Mouse (Mus musculus) brain, embryonic 18.5 days (tissue): ENCODE data around the gene Nisch.

Source experiments
- DNase-seq: peaks from one replicate; pipeline ENCODE4 v3.0.0-alpha.2; 2012; ENCODE audit warnings: low read depth, low spot score

Nisch gene

DNA sequence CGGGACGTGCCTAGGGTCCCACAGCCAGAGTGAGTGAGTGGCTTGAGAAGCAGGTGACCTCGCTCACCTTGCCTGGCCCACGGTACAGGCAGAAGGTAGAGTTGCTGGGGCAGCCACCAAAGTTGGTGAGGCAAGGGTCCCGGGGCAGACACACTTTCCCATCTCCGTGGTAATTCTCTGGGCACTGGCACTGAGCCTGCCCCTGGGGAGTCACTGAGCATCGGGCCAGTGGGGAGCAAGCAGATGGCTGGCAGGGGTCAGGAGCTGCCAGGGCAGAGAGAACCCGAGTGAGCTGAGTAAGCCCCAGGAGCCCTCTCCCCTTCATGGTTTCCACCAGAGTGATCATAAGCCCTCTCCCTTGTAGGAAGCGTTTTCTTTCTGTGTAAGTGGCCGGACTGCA is 55.1 kb downstream of the Nisch start:
- DNase-seq, result no peak

DNA sequence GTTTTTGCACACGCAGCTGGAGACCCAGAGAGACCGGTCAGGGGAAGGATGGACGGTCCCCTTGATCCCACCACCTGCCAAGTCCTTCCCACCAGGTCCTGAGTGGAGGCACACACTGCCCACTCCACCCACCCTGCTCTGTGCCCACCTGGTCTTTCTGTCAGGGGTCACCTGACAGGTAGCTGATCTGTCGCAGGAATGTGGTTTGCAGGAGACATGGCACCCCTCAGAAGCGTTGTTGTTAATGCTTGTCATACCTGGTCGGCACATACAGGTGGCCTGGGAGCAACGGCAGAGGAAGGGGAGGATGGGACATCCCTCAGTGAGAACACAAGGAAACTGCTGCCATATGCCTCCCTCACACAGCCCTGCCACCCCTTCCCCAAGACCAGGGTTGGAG is 55.6 kb downstream of the Nisch start:
- no peak for DNase-seq

DNA sequence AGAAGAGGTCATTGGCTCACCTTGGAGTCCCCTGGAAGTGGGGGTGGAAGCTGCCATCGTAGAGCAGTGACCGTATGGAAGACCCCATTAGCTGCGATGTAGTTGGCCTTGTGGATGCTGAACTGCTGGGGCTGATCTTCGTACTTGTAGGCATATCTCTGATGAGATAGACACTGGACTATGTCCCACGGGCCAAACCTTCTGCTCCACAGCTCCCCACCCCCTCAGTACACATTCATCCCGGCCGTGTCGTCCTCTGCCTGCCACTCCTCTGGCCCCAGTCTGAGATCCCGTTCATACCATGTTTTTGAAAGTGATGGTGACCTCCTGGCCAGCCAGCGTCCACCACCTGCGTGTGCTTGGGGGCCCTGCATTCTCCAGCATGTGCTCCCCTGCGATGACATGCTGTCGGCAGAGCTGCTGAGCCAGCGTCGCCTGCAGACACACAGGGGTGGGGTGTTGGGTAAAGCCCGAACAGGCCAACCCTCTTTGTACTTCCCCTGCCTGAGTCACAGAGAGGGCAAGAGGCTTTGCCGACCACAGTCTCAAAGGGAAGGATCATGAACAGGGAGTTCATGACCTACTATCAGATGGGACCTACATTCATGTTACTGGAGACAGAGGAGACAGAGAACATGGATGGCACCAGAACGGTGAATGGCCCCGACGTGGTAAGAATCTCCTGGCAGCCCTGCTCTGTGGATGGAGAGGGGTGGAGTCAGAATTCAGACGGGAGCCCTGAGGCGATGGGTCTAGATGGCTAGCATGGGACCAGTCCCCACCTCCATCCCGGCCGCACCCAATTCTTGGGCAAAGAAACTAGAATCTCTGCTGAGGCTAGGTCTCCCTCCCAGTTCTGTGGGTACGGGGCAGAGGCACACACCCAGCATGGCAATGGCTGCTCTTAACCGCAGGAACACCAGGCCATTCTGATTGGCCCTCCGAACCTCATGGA is 56.3 kb downstream of the Nisch start:
- DNase-seq, result no peak

DNA sequence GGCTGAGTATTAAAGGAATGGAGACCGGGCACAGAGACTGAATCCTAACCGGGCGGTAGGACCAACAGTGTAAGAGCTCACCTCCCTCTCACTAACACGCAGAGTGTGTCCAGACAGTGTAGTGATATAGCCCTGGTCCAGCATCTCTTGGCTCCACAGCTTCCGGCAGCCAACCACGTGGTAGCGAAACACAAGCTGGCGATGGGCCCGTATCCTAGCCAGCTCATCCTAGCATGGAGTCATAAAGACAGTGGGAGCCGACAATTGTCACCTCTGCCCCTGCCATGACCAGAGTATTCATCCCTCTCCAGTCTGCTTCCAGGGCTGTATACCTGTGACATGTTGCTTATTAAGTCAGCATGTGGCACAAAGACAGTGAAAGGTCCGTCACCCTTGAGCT is 71.1 kb downstream of the Nisch start:
- no peak for DNase-seq

DNA sequence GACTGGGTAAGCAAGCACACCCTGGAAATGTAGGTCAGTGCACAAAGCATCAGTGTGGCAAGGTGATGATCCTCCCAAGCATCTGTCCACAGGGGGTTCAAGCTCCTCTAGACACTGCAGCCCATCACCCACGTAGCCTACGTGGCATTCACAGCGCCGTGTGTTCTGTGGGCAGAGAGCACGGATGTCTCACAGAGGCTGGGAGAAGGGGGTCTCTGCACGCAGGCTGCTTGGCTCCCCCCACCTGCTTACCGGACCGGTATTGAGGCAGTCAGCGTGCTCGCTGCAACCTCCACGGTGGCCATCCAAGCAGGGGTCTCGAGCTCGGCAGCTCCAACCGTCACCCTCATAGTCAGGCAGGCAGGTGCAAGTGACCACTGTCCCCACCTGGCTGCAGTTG is 75.7 kb downstream of the Nisch start:
- DNase-seq, result no peak

DNA sequence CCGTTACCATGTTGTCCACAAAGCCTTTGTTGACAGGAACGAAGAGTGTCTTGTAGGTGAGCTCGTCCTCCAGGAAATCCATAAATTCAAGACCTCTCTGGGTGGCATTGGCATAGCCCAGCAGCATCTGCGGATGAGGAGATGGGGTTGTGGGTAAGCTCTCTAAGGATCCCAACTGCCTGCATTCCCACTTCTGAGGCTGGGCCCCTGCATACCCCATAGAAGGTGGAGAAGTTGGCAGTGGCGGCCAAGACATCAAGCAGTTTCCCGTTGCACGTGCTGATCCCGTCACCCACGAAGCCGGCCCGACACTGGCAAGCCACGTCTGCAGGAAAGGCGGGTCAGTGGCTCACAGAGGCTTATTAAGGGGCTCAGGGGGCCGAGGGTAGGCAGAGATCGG is 76.6 kb downstream of the Nisch start:
- no peak for DNase-seq

DNA sequence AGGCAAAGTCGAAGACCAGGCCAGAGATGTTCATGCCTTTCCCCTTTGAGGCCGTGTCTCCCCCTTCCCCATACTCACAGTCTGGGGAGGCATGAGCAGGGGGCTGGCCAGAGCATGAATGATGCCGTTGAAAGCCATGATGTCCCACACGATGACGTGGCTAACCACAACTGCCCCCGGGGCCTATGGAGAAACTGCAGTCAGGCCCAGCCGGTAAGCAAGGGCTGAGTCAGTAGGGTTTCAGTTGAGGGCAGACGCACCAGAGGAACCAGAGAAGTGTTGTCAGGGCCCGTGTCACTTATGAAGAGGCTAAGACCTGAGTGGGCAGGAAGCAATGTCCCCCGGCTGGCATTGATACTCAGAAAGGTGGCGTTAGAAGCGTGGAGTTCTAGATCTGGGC is 77.1 kb downstream of the Nisch start:
- no peak for DNase-seq

DNA sequence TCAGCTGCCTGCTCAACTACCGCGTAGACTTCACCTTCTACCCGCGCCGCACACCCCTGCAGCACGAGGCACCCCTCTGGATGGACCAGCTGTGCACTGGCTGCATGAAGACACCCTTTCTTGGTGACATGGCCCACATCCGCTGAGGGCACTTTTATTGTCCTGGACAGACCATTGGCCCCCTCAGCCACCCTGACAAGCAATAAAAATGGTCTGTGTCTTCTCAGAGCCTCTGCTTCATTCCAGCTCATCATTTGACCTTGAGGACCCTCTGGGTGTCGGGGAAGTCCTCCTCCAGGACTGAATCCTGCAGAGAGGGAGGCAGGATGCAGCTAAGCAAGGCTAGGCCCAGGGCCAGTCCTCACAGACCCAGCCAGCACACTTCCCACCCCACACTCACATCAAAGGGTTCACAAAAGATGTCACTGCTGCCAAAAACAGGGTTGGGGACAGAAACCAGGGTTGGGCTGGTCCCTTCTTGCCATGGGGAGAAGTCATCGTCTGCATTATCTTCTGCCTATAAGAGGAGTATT is 77.8 kb downstream of the Nisch start:
- DNase-seq, result no peak

DNA sequence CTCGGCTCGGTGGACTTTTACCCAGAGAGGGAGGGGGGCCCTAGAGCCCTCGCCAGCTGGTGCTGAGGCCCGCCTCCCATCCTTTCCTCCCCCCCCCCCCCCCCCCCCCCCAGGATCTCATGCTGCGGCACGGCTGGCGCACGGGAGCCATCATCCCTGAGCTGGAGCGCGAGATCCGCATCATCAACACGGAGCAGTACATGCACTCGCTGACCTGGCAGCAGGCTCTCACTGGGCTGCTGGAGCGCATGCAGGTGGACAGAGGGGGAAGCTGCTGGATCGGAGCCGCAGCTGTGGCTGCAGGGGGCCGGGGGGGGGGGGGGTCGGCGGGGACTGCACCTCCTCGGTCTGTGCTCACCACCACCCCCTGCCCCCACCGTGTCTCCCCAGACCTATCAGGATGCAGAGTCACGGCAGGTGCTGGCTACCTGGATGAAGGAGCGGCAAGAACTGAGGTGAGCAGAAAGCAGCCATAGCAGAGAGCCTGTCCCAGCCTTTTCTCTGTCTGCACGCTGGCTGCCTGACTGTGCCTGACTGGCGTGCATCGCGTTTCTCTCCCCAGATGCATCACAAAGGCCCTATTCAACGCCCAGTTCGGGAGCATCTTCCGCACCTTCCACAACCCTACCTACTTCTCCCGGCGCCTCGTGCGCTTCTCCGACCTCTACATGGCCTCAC is 78.4 kb downstream of the Nisch start:
- DNase-seq, result no peak

DNA sequence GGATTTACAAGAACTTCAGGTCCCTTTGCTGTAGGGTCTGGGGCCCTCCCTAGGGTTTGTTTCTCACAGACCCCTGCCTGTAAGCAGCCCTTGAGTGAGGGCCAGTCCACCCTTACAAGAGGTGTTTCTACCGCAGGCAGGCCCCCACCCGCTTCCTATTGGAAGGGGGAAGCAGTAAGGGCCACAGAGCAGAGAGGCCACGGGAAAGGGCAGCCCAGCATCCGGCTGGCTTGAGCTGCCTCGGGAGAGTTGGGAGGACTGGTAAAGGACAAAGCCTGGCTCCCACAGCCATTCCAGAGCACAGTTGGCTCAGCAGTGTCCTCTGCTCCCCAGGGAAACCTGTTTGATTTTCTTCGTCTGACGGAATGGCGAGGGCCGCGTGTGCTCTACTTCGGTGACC is 79.0 kb downstream of the Nisch start:
- DNase-seq, result no peak

DNA sequence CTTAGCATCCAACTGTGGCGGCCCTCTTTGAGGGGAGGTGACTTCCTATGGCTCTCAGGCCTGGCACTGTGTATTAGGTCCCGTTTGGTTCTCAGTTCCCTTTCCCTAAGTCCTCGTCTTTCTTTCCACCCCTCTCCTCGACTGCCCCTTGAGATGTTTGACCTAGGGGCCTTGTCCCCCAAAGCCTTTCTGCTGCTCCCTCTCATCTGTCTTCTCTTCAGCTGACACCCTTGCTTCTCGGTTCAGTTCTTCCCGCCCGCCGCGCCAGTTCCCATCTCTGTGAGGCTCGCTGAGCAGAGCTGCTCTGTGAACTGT is 79.5 kb downstream of the Nisch start:
- no peak for DNase-seq

DNA sequence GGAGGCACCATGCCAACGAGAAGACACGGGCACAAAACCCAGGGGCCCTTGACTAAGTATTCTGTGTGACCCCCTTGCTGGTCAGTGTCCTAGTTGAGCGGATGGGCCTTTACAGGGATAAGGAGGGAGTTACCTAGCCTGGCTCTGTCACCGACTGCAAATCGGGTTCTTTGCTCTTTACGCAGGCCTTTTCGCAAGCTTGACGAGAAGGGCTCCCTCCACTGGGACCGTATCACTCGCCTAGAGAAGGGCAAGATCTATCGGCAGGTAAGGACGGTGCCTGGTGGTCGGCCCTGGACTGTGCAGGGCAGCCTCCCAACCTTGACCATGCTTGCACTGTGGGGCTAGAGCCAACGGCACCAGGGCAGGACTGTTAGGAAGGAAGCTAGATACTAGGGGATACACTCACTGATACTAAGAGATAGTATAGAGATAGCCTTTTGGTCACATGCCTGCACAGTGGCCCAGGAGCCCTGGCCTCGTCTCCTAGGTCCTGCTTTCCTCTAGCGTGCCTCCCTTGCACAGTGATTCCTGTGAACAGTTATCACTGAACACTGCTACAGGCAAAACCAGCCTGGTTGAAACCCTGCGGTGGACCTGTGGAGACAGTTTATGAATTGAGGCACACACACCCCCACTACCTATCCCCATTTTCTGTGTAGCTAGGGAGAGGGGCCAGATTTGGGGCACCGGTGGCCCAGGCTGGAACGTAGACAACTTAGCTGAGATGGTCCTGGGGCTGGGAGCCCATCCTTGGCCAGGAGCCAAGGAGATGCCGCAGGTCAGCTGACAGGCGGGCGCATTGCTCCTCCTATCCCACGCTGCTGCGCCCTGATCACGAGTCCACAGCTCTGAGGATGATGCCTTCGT is 80.1 kb downstream of the Nisch start:
- DNase-seq, result no peak

DNA sequence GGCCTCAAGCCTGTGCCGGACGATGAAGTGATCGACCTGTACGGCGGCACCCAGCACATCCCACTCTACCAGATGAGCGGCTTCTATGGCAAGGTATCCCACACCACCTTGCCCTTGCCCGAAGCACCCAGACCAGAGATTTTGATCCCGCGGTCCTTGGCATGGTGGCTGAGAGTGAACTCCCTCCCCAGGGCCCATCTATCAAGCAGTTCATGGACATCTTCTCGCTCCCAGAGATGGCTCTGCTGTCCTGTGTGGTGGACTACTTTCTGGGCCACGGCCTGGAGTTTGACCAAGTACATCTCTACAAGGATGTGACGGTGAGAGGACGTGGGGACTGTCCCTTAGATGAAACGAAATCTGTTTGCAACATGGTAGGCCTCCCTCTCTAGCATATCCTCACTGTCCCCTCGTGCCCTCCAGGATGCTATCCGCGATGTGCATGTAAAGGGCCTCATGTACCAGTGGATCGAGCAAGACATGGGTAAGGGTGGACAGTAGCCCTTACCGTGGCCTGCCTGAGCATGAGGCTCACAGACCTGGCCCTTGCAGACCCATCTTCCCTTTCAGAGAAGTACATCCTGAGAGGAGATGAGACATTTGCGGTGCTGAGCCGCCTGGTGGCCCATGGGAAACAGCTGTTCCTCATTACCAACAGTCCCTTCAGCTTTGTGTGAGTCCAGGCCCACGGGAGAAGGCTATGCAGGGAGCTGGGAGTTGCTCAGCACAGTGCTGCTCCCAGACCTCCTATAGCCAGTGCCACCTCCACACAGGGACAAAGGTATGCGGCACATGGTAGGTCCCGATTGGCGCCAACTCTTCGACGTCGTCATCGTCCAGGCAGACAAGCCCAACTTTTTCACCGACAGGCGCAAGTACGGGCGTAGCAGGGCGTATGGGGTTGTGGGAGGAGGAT is 81.0 kb downstream of the Nisch start:
- no peak for DNase-seq

DNA sequence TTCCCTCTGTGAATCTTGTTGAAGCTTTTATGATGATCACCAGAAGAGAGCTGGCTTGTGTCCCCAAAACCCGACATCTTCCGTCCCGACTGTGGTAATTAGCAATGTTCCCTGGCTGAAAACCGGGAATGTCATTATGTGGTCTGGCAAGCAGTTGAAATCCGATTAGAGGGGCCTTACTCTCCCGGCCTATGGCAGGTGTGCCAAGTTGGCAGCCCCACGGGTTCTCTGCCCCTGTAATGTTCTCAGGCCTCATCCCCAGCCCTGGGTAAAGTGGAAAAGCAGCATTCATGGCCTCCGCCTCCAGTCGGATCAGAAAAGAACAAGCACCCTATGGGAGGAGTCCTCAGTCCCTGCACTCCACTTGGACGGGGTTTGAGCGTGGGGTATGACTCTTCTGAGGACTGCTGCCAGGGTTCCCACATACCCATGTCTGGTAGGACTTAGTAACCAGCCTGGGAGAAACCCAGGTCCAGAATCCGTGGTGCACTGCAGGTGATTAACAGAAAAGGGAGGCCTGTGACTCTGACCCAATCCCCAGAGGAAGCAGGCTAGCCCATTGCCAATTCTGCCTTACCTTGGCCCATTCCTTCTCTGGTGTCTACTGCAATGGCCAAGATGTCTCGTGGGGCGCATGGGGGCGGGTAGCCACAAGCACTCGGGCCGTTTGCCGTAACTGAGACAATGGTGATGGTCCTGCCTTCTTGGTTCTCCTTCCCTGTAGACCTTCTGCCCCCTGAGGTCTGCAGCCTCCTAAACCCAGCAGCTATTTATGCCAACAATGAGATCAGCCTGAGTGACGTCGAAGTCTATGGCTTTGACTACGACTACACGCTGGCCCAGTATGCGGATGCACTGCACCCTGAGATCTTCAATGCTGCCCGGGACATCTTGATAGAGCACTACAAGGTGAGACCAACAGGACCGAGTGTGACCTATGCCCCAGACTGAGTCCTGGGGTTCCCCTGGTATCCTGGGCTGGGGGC is 82.4 kb downstream of the Nisch start:
- no peak for DNase-seq

DNA sequence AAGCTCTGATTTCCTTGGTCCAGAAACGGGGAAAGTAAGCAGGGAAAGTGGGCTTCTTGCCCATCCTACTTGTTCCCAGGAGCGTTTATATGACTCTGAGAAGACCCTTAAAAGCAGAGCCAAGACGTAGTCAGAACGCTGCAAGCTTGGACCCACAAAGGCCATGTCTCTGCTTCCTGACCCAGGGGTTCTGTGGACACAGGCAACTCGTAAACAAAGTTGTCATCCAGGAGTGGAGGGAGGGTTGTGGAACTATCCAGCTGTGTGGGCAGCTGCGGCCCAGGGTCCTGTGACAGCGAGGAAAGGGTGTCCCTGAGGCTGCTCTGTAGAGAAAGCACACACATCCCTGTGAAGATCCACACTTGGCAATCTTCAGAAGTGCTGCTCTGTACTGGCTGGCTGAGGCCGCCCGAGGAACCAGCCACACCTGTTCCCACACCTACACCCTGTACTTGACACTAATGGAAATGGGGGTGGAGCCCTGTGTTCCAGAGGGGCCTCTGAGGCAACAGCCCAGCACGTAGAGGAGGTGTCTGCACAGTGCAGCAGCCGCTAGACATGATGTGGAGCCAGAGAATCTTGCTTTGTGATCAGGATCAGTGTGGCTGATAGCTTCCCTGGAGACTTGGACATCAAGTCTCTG is 83.6 kb downstream of the Nisch start:
- no peak for DNase-seq

DNA sequence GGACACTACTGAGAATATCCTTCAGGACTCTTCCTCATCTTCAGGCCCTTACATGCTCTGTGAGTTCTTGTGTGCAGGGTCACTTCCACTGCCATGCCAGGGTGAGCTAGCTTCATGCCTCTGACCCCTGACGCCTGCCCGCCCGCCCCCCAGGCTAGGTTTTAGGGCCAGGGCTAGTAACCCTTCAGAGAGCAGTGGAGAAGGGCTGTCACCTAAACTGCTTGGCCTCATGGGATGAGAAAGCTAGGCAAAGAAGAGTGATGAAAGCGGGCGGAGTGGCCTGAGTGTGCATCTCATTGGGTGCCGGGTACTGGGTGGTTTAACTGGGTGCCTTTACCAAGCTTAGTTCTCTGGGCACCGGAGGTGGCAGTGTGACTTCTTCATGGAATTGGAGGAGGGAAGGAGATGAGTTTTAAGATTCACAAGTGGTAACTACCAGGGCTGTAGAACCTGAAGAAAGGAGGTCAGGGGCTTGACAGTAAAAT is 84.2 kb downstream of the Nisch start:
- DNase-seq, result no peak

DNA sequence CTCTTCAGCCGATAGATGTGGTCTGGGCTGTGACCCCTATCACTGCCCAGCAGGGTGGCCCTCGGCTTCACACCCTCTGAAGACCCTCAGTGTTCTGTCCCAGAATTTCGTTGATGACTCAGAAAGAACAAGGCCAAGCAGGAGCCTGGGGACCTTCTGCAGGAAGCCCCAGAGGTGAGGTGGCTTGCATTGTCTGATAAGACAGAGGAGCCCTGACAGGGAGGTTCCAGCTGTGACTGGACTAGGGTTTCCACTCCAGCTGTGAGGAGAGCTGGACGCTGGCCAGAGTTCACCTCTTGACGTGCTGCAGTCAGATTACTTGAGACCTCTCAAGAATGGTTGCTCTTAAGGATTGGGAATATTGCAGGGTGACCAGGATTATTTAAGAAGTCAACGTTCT is 84.7 kb downstream of the Nisch start:
- no peak for DNase-seq

DNA sequence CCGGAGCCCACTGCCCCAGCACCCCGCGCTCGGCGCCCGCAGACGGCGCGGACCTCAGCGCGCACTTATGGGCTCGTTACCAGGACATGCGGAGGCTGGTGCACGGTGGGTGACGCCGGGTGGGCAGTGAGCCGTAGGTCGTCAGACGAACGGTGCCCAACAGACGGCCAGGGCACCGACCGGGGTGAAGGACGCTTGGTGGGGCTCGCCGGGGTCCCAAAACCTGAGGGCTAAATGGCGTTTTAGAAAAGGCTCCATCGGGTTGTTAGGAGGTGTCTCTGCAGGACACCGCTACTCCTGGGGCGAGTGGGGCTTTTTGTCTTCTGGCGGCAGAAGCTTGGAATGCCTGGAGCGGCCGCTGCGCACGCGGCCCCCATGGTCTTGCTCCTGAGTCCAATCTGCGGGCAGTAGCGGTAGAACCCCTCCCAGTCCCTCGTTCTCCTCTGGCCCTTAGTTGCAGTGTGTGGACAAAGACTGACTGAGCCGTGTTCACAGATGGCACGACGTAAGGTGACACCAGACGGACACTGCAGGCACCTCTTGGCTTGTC is 85.4 kb downstream of the Nisch start:
- DNase-seq, result no peak
